Mouse (Mus musculus): ENCODE data around the gene Unc45a.

The Unc45a gene

GRCm38 (mm10) chr7:80368009-80368408 is 27.2 kb upstream of the Unc45a start:
- in situ Hi-C loops (cut with MboI, MseI): no loop called here

GRCm38 (mm10) chr7:80367232-80367631 is 26.4 kb upstream of the Unc45a start:
- in situ Hi-C loops (cut with MboI, MseI): no loop called here

GRCm38 (mm10) chr7:80365759-80366158 is 25.0 kb upstream of the Unc45a start:
- in situ Hi-C loops (cut with MboI, MseI): no loop called here

GRCm38 (mm10) chr7:80360435-80360834 is 19.6 kb upstream of the Unc45a start:
- in situ Hi-C loops (cut with MboI, MseI): no loop called here

GRCm38 (mm10) chr7:80358039-80358438 is 17.2 kb upstream of the Unc45a start:
- in situ Hi-C loops (cut with MboI, MseI): no loop called here

- in situ Hi-C loops (cut with MboI, MseI): no loop called here
Measured at GRCm38 (mm10) chr7:80357156-80357555, 16.4 kb upstream of the Unc45a start.

GRCm38 (mm10) chr7:80356351-80356750 is 15.5 kb upstream of the Unc45a start:
- in situ Hi-C loops (cut with MboI, MseI): no loop called here

GRCm38 (mm10) chr7:80352920-80353319 is 12.1 kb upstream of the Unc45a start:
- in situ Hi-C loops (cut with MboI, MseI): no loop called here

- in situ Hi-C loops (cut with MboI, MseI): no loop called here
Measured at GRCm38 (mm10) chr7:80350808-80351207, 10.0 kb upstream of the Unc45a start.

GRCm38 (mm10) chr7:80347670-80348586 is 7.1 kb upstream of the Unc45a start:
- in situ Hi-C loops (cut with MboI, MseI): no loop called here

GRCm38 (mm10) chr7:80346830-80347229 is 6.0 kb upstream of the Unc45a start:
- in situ Hi-C loops (cut with MboI, MseI): no loop called here

- in situ Hi-C loops (cut with MboI, MseI): no loop called here
Measured at GRCm38 (mm10) chr7:80346173-80346572, 5.4 kb upstream of the Unc45a start.

GRCm38 (mm10) chr7:80343270-80344018 is 2.6 kb upstream of the Unc45a start:
- in situ Hi-C loops (cut with MboI, MseI): no loop called here

- in situ Hi-C loops (cut with MboI, MseI): no loop called here
Measured at GRCm38 (mm10) chr7:80342858-80343257, 2.1 kb upstream of the Unc45a start, which contains the start of gene Hddc3. TSS of gene Hddc3 (plus strand) at chr7:80343104.

- in situ Hi-C loops (cut with MboI, MseI): no loop called here
Measured at GRCm38 (mm10) chr7:80341793-80342192, 988 bp upstream of the Unc45a start.

GRCm38 (mm10) chr7:80339793-80340628 is 794 bp downstream of the Unc45a start:
- in situ Hi-C loops (cut with MboI, MseI): no loop called here

- in situ Hi-C loops (cut with MboI, MseI): no loop called here
Measured at GRCm38 (mm10) chr7:80339371-80339770, 1.4 kb downstream of the Unc45a start.

- in situ Hi-C loops (cut with MboI, MseI): no loop called here
Measured at GRCm38 (mm10) chr7:80336932-80337331, 3.9 kb downstream of the Unc45a start.

GRCm38 (mm10) chr7:80334848-80335247 is 6.0 kb downstream of the Unc45a start:
- in situ Hi-C loops (cut with MboI, MseI): no loop called here

- in situ Hi-C loops (cut with MboI, MseI): no loop called here
Measured at GRCm38 (mm10) chr7:80331433-80331832, 9.4 kb downstream of the Unc45a start.

GRCm38 (mm10) chr7:80330278-80330677 is 10.5 kb downstream of the Unc45a start:
- in situ Hi-C loops (cut with MboI, MseI): no loop called here

GRCm38 (mm10) chr7:80326076-80326475 is 14.7 kb downstream of the Unc45a start:
- in situ Hi-C loops (cut with MboI, MseI): loop anchor here (5.0 kb wide), 2 partner anchors 51 to 634 kb away; no protein-coding TSS in a partner anchor
